Mouse (Mus musculus) lung, embryonic 14.5 days (tissue): ENCODE measurements around the gene Ppp6r3. TPM values are rescaled to one million over a fixed set of nuclear protein-coding genes. Genes with fewer than 3 reads are reported as not detected.
"Not testable (repeated sequence)": the region's sequence is repeated elsewhere in the genome, so short reads cannot be mapped to it uniquely, and the experiment has no call there.

ENCODE experiments used
- ATAC-seq: fragments of 200-750 bp; cut with Nextera tagmentation; 2 replicates; pipeline ENCODE4 v1.8.0; 2017; ENCODE audit warnings: mild to moderate bottlenecking, moderate TSS enrichment, moderate library complexity; ENCODE audit not compliant: insufficient read depth
- DNase-seq: peaks from one replicate; pipeline ENCODE4 v3.0.0-alpha.2; 2015
- H3K27ac ChIP-seq: fragments of 300-500 bp; sonication (generic); 2 replicates; pipeline ENCODE4 v1.5.1; 2014; ENCODE audit warnings: low read depth, mild to moderate bottlenecking, moderate library complexity
- H3K27me3 ChIP-seq: fragments of 300-500 bp; sonication (generic); 2 replicates; pipeline ENCODE4 v1.6.1; 2014; ENCODE audit warnings: low read length, control low read depth; ENCODE audit not compliant: insufficient read depth
- H3K36me3 ChIP-seq: fragments of 300-500 bp; sonication (generic); 2 replicates; pipeline ENCODE4 v1.6.1; 2014; ENCODE audit warnings: control low read depth; ENCODE audit not compliant: insufficient read depth
- H3K4me1 ChIP-seq: fragments of 300-500 bp; sonication (generic); 2 replicates; pipeline ENCODE4 v1.6.1; 2014; ENCODE audit warnings: antibody characterized with exemption, control low read depth; ENCODE audit not compliant: insufficient read depth
- H3K4me2 ChIP-seq: fragments of 300-500 bp; sonication (generic); 2 replicates; pipeline ENCODE4 v1.6.1; 2014; ENCODE audit warnings: mild to moderate bottlenecking
- H3K4me3 ChIP-seq: fragments of 300-500 bp; sonication (generic); 2 replicates; pipeline ENCODE4 v1.5.1; 2014; ENCODE audit warnings: low read depth, low read length
- H3K9ac ChIP-seq: fragments of 300-500 bp; sonication (generic); 2 replicates; pipeline ENCODE4 v1.6.1; 2014
- H3K9me3 ChIP-seq: fragments of 300-500 bp; sonication (generic); 2 replicates; pipeline ENCODE4 v1.6.1; 2016; ENCODE audit warnings: low read depth, low read length, control low read depth
- CTCF ChIP-seq: IDR thresholded peaks from 2 replicates; pipeline ENCODE4 v1.5.1; 2016; ENCODE audit warnings: antibody characterized with exemption, low read depth
- WGBS: fragments of 180-500 bp; shearing (Covaris S2); extraction: QIAGEN DNeasy Blood & Tissue Kit; methylation state at CpG from one replicate; pipeline ENCODE4 v1.1.7; 2014; 5-methylcytosine and 5-hydroxymethylcytosine counted together
- polyA plus RNA-seq: library from polyadenylated mRNA; unstranded; fragments of >200 nt; fragmentation: Nextera tagmentation; extraction: Ambion mirVana; gene quantifications from 2 replicates; pipeline ENCODE4 v1.2.1, GENCODE M21; 2014

Gene Ppp6r3
- polyA plus RNA-seq, 1 experiment from 2014 or later: 74.6 TPM

GRCm38 (mm10) chr19:3540254-3540653 is 35.3 kb downstream of the Ppp6r3 start:
- 91% methylated on average over 2 of the region's 2 CpGs for WGBS
- no peaks in the 10 kb centered on the region for H3K4me1 ChIP-seq
- H3K4me3 ChIP-seq: no peak overlapping the region
- no peaks in the 10 kb centered on the region for H3K27me3 ChIP-seq
- no peak overlapping the region for H3K9ac ChIP-seq
- no peak overlapping the region for H3K27ac ChIP-seq
- peaks cover 38% of the 10 kb centered on the region; the same call in 1 of the 2 replicates for H3K36me3 ChIP-seq
- TF ChIP-seq CTCF: no peak
- no peak overlapping the region for H3K4me2 ChIP-seq
- ATAC-seq: no peak
- no peak for DNase-seq
- no peaks in the 10 kb centered on the region for H3K9me3 ChIP-seq

GRCm38 (mm10) chr19:3539456-3539855 is 36.1 kb downstream of the Ppp6r3 start:
- no peaks in the 10 kb centered on the region for H3K27me3 ChIP-seq
- ATAC-seq (no peak), DNase-seq (no peak)
- TF ChIP-seq CTCF: no peak
- no peak overlapping the region for H3K9ac ChIP-seq
- H3K4me2 ChIP-seq: no peak overlapping the region
- H3K36me3 ChIP-seq: peaks cover 37% of the 10 kb centered on the region; the same call in 1 of the 2 replicates
- no peak overlapping the region for H3K4me3 ChIP-seq
- WGBS: 83% methylated on average over 5 of the region's 5 CpGs
- H3K9me3 ChIP-seq: no peaks in the 10 kb centered on the region
- H3K4me1 ChIP-seq: no peaks in the 10 kb centered on the region
- H3K27ac ChIP-seq: no peak overlapping the region

GRCm38 (mm10) chr19:3537658-3538057 is 37.9 kb downstream of the Ppp6r3 start:
- H3K4me1 ChIP-seq: no peaks in the 10 kb centered on the region
- H3K36me3 ChIP-seq: peaks cover 26% of the 10 kb centered on the region; the same call in 1 of the 2 replicates
- 96% methylated on average over 6 of the region's 6 CpGs for WGBS
- H3K27me3 ChIP-seq: no peaks in the 10 kb centered on the region
- no peak overlapping the region for H3K9ac ChIP-seq
- no peak for TF ChIP-seq CTCF
- H3K27ac ChIP-seq: no peak overlapping the region
- no peak overlapping the region for H3K4me3 ChIP-seq
- no peak for ATAC-seq
- H3K9me3 ChIP-seq: no peaks in the 10 kb centered on the region
- no peak for DNase-seq
- no peak overlapping the region for H3K4me2 ChIP-seq

GRCm38 (mm10) chr19:3534945-3535344 is 40.6 kb downstream of the Ppp6r3 start:
- ATAC-seq (no peak), DNase-seq (no peak)
- Histone ChIP-seq H3K4me1 (no peaks in the 10 kb centered on the region), H3K9ac (no peak overlapping the region), H3K36me3 (0 out of 2 replicates have a peak, but pooled peaks cover 12% of the 10 kb centered on the region), H3K9me3 (no peaks in the 10 kb centered on the region), H3K27ac (no peak overlapping the region), H3K4me2 (no peak overlapping the region), H3K27me3 (no peaks in the 10 kb centered on the region), H3K4me3 (no peak overlapping the region)
- 83% methylated on average over 3 of the region's 3 CpGs for WGBS
- no peak for TF ChIP-seq CTCF

- H3K27ac ChIP-seq, H3K9ac ChIP-seq, H3K9me3 ChIP-seq, H3K4me1 ChIP-seq, ATAC-seq, H3K27me3 ChIP-seq, H3K4me3 ChIP-seq, H3K4me2 ChIP-seq, H3K36me3 ChIP-seq, DNase-seq: not testable (repeated sequence)
- 88% methylated on average over 12 of the region's 12 CpGs for WGBS
Measured at GRCm38 (mm10) chr19:3533266-3533966, 42.1 kb downstream of the Ppp6r3 start.

GRCm38 (mm10) chr19:3532717-3533260 is 42.8 kb downstream of the Ppp6r3 start:
- Histone ChIP-seq H3K4me3 (no peak overlapping the region), H3K4me1 (no peaks in the 10 kb centered on the region), H3K27me3 (no peaks in the 10 kb centered on the region), H3K9ac (no peak overlapping the region), H3K4me2 (no peak overlapping the region), H3K9me3 (no peaks in the 10 kb centered on the region), H3K27ac (no peak overlapping the region), H3K36me3 (0 out of 2 replicates have a peak, but pooled peaks cover 8% of the 10 kb centered on the region)
- WGBS: 93% methylated on average over 14 of the region's 14 CpGs
- DNase-seq (no peak), ATAC-seq (no peak)
- TF ChIP-seq CTCF: no peak

- H3K36me3 ChIP-seq: peaks cover 21% of the 10 kb centered on the region
- no peak for DNase-seq
- no peak overlapping the region for H3K9ac ChIP-seq
- no peaks in the 10 kb centered on the region for H3K4me1 ChIP-seq
- no peak overlapping the region for H3K4me3 ChIP-seq
- TF ChIP-seq CTCF: no peak
- no peak overlapping the region for H3K27ac ChIP-seq
- no peaks in the 10 kb centered on the region for H3K9me3 ChIP-seq
- no peak for ATAC-seq
- 80% methylated on average over 3 of the region's 3 CpGs for WGBS
- no peaks in the 10 kb centered on the region for H3K27me3 ChIP-seq
- H3K4me2 ChIP-seq: no peak overlapping the region
Measured at GRCm38 (mm10) chr19:3529781-3530180, 45.8 kb downstream of the Ppp6r3 start.
